Mouse (Mus musculus) embryo, embryonic 9.5 days (tissue): ENCODE measurements around the gene Rnf144b.

ENCODE experiments used
- DNase-seq: peaks from one replicate; pipeline ENCODE4 v3.0.0-alpha.2; 2017; ENCODE audit errors: extremely low spot score

Rnf144b gene

GRCm38 (mm10) chr13:47122537-47123430, at the start of gene Rnf144b:
Rnf144b (plus strand) TSS chr13:47122656.
- peak; percentile 60 for DNase-seq

GRCm38 (mm10) chr13:47076156-47076555, 46.3 kb upstream of the Rnf144b start:
- DNase-seq: no peak

- DNase-seq: no peak
Measured at GRCm38 (mm10) chr13:47077367-47077766, 45.1 kb upstream of the Rnf144b start.

GRCm38 (mm10) chr13:47078799-47079198, 43.7 kb upstream of the Rnf144b start:
- no peak for DNase-seq

- DNase-seq: no peak
Measured at GRCm38 (mm10) chr13:47080905-47081505, 41.5 kb upstream of the Rnf144b start.

- no peak for DNase-seq
Measured at GRCm38 (mm10) chr13:47088433-47088832, 34.0 kb upstream of the Rnf144b start.

GRCm38 (mm10) chr13:47089271-47089670, 33.2 kb upstream of the Rnf144b start:
- DNase-seq: no peak

- DNase-seq: no peak
Measured at GRCm38 (mm10) chr13:47093791-47094190, 28.7 kb upstream of the Rnf144b start.

GRCm38 (mm10) chr13:47096591-47096990, 25.9 kb upstream of the Rnf144b start:
- DNase-seq: no peak

- DNase-seq: no peak
Measured at GRCm38 (mm10) chr13:47099265-47099664, 23.2 kb upstream of the Rnf144b start.

- no peak for DNase-seq
Measured at GRCm38 (mm10) chr13:47100587-47100986, 21.9 kb upstream of the Rnf144b start.

GRCm38 (mm10) chr13:47104146-47104545, 18.3 kb upstream of the Rnf144b start:
- DNase-seq: no peak

- DNase-seq: peak; percentile 51
Measured at GRCm38 (mm10) chr13:47104856-47105541, 17.5 kb upstream of the Rnf144b start.

- DNase-seq: peak; percentile 95
Measured at GRCm38 (mm10) chr13:47105711-47106579, 16.5 kb upstream of the Rnf144b start, which contains the start of gene Dek. Dek (minus strand) TSS chr13:47106201.

GRCm38 (mm10) chr13:47106580-47106888, 15.9 kb upstream of the Rnf144b start:
- DNase-seq: no peak

GRCm38 (mm10) chr13:47109239-47109638, 13.2 kb upstream of the Rnf144b start:
- DNase-seq: no peak

GRCm38 (mm10) chr13:47111185-47111584, 11.3 kb upstream of the Rnf144b start:
- DNase-seq: no peak

GRCm38 (mm10) chr13:47112056-47112455, 10.4 kb upstream of the Rnf144b start:
- DNase-seq: no peak

- DNase-seq: no peak
Measured at GRCm38 (mm10) chr13:47112924-47113323, 9.5 kb upstream of the Rnf144b start.

- no peak for DNase-seq
Measured at GRCm38 (mm10) chr13:47116000-47116399, 6.5 kb upstream of the Rnf144b start.

GRCm38 (mm10) chr13:47121333-47121889, 1.0 kb upstream of the Rnf144b start:
- DNase-seq: no peak
